Mouse (Mus musculus): ENCODE measurements around the gene Cdh20. TPM values are rescaled to one million over a fixed set of nuclear protein-coding genes. Genes with fewer than 3 reads are reported as not detected.
A peak's percentile ranks its signal among the peaks of the same experiment; 100 is the strongest.
"Not testable (repeated sequence)": the region's sequence is repeated elsewhere in the genome, so short reads cannot be mapped to it uniquely, and the experiment has no call there.

Cdh20 gene
- total and polyA plus RNA-seq, 3 experiments = 0.11 to 0.31 (median 0.14) TPM

DNA sequence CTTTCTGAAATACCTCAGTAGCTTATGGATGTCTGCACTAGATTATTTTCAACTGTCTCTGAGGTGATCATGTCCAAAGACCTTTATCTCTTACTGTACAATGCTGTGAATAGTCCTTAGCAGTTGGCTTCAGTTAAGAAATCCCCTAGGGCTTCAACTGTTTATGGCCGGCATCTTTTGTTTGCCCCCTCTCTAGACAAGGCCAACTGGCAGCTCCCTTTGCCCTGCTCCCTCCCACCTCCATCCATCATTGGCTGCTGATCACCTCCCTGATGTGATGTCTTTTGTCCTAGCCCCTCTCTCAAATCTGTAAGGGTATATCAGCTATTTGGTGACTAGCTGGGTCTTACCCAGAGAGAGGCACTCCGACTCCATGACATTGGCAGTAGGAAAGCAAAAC lies 148.2 kb downstream of the Cdh20 start:
- DNase-seq = no peak

DNA sequence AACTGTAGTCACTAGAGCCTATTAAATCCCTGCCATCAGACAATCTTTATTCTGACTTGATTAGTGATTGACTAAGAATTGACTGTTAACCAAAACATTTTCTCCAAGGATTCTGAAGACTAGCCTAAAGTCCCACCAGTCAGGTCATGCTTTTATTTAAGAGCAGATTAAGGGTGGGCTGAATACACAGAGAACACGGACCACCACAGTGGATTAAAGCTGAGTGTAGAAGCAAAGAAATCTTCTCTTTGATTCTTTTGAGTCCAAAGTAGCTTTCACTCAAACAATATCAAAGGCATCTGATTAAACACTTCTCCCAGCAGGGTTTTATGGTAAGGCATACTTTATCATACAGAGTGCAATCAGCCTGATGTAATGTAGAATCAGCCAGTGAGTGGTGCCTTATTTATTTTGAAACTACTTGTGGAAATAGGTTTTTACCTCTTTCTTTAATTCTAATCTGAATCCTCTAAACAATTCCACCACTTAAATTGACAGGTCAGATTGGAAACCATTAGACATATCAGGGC lies 149.0 kb downstream of the Cdh20 start:
- DNase-seq = no peak

DNA sequence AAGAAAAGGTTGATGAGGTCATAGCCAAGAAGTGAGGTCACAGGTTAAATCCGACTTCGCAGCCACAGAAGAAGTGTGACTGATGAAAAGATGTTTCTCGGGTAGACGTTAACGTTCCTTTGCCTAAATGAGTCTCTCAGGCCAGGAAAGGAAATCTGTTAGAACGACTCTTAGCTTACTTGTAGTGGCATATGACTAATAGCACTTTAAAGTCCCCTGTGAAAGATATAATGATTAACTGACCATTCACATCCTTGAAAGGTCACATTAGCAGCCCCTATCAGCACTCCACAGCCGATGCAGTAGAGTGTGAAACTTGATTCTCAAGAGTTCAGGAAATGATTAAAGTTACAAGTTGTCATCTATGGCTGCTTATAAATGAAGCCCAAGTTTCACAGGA lies 164.7 kb downstream of the Cdh20 start:
- DNase-seq = no peak

DNA sequence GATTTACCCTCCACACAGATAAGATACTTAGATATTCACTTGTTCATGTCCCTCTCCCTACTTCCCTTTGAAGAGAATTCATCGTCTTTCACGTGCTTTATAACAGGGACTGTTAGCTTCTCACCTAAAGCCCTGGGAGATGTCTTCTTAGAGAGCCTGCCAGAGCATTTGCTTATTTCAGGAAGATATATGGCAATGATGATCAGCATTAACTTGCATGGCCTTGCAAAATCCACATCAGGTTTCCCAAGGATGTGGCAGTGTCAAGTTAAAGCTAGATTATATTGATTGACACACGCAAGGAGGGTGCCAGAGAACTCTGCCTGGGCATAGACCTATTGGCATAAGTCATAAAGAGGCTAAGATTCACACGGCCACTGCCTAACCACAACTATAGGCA lies 168.6 kb downstream of the Cdh20 start:
- no peak for DNase-seq

DNA sequence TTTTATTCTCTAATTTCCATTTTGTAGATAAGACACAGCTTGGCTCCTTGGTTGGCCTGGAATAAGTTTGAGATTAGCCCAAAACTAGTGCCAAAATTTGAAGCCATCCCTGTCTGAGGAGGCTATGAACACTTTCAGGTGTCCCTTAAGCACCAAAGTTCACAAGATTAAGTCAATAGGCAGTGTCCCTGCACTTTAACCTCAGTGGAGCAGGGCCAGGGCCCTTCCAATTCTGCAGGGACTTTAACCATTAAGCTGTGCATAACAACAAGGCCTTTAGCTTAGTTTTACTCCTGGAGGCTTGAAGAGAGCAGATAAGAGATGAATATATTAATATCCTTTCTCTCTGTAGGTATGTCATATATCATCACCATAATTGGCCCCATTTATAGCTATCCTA lies 170.8 kb downstream of the Cdh20 start:
- DNase-seq = no peak

DNA sequence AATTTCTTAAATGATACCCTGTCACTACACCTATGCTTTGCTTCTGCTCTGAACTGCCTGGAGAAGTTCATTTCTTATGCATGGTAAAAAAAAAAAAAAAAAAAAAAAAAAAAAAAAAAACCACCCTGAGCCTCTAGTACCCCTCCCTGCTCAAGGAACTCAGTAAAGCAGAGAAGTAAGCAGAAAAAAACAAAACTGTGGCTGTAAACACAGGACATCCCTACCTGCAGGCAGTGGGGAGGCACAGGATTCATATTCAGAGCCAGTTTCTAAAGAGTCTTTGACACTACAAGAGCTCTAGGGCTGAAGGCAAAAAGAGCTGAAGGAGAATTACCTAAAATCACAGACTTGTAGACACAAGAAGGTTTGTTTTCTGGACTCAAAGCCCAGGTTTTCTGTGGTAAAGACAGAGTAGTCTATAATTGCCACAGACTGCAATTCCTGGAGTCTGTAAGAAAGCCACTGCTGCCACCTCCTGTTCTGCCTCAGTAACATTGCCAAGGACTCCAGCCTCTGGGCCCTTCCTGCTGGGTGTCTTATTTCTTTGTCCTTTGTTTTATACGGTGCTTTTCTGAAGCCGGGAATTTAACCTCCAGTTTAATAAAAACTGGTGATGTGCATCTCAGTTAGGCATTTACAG lies 176.3 kb downstream of the Cdh20 start:
- DNase-seq = peak; percentile 14

DNA sequence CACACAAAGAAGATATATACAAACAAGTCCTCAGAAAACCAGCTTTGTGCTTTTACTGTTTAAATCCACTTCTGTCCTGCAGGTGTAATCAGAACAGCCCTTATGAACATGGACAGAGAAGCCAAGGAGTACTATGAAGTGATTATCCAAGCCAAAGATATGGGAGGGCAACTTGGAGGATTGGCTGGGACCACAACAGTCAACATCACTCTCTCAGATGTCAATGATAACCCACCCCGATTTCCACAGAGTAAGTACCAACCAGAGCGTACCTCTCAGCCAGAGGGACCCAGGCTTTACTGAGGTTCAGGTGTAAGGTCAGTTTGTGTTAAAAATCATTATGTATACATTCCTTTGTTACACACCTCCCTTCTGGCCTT lies 176.8 kb downstream of the Cdh20 start:
- no peak for DNase-seq

DNA sequence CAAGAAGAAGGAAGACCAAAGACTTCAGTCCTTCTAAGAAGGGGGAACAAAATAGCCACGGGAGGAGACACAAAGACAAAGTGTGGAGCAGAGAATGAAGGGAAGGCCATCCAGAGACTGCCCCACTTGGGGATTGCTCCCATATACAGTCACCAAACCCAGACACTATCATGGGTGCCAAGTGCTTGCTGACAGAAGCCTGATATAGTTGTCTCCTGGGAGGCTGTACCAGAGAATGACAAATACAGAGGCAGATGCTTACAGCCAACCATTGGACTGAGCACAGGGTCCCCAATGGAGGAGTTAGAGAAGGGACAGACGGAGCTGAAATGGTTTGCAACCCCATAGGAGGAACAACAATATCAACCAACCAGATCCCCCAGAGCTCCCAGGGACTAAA lies 181.3 kb downstream of the Cdh20 start:
- not testable (repeated sequence) for DNase-seq

DNA sequence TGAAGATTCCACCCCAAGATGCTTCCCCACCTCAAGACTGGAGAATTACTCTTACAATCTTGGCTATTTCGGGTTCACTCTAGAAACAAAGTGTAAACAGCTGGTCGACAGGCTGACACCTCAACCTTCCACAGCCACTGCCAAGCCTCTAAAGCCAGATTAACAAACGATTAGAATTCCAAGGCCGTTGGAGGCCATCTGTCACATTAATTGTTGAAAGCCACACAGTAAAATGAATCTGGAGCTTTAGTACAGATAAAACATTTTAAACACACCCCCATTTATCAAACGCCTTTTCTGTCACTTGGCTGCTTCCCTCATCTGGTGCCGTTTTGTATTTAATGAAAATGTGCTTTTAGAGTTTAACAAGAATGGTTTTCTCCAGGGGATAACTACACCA lies 188.7 kb downstream of the Cdh20 start:
- DNase-seq = peak; percentile 29

DNA sequence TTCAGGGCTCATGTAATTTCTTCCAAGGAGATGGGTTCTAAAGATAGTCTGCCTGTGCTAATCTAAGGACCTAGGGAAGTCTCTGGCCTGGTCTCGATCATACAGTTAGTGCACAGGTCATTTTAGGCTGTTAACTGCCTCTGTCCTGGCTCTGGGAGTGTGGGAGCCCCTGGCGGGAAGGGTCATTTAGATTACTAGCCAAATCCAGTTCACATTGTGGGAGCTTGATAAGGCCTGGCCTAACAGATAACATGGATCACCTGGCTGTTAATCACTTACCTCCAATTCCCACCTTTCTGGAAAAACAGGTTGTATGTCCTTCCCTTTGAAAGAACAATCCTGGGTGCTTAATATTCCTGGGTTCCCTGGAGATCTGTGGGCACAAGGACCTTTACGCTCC lies 193.3 kb downstream of the Cdh20 start:
- DNase-seq = no peak

DNA sequence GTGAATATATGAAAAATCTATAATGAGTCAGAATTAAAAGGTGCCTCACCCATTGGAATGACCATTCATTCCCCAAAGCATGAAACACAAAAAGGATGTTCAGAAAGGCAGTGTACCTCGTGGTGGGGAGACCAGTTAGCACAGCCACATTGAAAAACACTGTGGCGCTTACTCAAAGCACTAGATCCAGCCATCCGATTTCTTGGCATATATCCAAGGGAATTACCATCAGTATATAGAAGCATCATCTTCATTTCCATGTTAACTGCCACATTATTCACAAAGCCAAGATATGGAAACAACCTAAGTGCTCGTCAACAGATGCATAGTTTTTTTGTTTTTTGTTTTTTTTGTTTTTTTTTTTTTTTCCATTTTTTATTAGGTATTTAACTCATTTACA lies 193.9 kb downstream of the Cdh20 start:
- DNase-seq = no peak

DNA sequence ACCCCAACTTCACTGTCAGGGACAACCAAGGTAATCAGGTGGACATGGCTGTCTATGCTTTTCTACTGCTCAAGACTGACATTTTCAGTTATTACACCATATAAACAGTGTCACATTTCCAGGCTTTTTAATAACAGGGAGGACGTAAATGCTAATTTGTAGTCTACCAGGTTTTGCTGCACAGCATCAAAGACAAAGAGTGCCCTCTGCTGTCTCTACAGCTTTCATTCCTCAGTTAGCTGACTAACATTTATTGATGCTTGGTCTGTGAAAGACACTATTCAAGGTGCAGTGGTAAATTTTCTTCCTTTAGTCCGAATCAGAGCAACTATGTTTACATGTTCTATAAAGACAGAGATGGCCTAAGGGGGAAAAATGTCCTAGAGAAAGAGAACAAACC lies 210.7 kb downstream of the Cdh20 start:
- no peak for DNase-seq

DNA sequence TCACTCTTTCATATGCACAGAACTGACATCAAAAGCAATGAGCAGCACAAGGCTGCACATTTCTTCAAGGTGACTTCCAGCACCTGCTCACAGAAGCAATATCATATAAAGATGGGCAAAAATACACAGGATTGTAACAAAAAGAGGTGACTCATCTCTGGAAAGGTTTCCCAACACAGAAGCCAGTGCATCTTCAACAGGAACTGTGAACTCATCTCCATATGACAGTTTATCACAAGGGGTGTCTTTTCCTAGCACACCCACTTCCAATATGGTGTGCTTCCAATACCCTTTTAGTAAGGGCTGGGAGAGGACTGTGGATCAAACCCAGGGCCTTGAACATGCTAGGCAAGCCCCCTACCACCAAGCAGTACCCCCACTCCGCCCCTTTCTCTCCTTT lies 211.9 kb downstream of the Cdh20 start:
- no peak for DNase-seq

DNA sequence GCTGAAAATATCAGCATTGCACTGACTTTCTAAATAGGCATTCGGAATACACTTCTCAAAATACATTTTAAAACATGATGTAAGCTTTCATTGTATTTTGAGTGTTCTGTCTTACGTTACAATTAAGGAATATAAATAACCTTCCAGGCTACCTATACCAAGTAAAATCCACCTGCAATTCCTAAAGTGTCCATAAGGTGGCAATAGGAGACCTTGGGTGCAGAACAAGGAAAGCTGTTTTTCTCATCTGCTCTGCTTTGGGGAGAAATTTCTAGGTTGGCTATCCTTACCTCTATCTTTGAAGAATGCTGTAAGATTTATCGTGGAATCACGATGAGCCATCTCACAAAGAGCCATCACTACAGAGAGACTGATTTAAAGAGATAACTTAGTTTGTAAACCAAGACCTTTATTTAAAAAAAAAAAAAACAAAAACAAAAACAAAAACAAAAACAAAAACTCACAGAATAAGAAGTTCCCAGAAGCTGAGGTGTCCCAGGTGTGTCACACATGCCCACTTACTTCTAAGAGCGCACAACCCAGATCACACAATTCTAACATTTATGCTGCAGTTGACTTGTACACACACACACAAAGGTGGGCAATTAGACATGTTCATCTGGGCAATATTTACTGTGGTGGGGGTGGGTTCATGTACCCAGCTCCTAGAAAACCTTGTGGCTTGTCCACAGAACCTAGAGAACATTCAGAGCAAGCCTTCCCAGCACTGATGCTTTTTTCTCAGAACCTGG lies 218.1 kb downstream of the Cdh20 start:
- no peak for DNase-seq

DNA sequence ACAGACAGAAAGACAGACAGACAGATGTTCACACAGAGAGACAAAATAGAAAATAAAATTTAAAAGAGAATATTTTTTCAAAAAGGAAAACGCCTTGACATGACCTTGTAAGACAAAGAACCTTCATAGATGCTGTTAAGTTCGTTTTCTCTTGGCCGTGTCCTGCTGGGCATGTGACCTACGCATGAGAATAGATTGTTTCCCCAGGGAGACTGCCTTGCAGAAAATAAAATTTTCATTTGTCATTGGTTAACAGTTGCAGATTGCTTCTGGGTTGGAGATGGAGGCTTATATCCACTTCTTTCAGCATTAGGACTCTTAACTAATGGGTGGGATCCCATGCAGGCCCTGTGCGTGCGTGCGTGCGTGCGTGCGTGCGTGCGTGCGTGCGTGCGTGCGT lies 219.2 kb downstream of the Cdh20 start:
- no peak for DNase-seq

DNA sequence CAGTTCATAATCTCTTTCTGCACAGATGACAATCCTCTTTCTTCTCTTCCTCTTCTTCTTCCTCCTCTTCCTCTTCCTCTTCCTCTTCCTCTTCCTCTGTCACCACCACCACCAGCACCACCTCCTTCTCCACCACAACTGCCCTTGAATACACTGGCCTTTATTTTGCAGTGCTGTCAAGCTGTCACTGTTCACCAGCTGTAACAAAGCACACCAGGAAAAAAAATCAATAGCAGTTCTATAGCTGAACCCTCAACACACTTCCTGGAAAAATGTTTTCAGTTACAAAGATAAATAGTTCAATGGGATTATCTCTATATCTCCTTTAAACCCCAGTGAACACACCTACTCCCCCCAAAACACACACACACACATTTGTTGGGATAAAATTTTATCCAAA lies 224.1 kb downstream of the Cdh20 start:
- no peak for DNase-seq

DNA sequence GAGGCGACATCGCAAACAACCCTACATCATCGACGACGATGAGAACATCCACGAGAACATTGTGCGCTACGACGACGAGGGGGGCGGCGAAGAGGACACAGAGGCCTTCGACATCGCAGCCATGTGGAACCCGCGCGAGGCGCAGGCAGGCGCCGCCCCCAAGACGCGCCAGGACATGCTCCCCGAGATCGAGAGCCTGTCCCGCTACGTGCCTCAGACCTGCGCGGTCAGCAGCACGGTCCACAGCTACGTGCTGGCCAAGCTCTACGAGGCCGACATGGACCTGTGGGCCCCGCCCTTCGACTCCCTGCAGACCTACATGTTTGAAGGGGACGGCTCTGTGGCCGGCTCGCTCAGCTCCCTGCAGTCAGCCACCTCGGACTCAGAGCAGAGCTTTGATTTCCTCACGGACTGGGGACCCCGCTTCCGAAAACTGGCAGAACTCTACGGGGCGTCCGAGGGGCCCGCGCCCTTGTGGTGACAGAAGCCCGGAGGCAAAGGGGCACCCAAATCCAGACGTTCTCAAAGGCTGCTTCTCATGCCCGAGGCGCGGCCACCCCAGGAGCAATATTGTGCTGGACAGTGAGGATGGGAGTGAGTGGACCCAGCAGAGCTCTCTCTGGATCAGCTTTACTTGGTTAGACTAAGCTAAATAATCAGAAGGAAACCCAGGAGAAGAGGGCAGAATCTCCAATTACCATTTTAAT lies 225.7 kb downstream of the Cdh20 start:
- peak; percentile 17 for DNase-seq

DNA sequence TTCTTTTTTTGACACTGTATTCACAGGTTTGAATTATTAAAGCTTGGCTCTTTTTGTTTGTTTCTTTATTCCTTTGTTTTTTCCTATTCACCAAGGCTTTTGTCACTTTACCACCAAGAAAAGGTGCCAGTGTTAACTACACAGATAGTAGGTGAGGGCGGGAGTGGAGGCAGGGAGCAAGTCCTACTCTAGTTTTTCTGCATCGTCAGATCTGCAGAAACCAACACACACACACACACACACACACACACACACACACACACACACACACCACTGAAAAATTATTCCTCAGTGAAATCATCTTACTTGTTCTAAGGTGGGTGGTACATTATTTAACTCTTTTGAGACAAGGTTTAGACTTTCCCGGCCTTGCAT lies 226.3 kb downstream of the Cdh20 start:
- no peak for DNase-seq

DNA sequence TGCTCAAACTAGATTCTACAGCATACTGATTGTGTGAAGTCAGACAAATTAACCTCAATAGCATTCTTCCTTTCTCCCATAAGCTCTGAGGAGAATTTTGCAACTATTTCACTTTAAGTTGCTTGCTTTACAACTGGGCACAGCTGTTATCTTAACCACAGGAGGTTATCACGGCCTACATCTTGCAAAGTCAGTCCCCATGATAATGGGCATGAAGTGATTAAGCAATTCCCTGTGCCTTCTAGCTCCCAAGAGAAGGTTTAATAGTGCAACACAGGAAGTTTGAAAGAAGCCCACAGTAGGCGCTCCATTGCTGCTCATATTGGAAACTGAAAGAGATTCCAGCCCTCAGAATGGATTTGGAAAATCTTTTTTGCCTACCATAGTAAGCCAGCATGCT lies 229.5 kb downstream of the Cdh20 start:
- DNase-seq = no peak

DNA sequence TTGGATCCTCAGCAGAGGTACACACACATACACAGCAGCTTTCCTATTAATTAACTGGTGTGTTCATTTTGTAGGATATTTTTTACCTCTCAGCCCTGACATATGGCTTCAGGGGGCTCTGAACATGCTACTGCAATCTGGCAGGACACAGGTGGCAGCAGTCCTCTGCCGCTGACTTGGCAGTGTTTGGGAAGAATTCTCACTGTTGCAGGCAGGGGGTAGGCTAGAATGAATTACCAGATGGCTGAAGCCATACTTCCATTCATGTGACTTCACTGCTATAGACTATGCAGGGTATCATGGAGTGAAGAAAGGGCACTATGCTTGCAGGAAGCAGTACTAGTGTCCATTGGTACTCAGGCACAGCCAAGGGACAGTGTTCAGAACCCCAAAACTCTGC lies 233.8 kb downstream of the Cdh20 start:
- no peak for DNase-seq

DNA sequence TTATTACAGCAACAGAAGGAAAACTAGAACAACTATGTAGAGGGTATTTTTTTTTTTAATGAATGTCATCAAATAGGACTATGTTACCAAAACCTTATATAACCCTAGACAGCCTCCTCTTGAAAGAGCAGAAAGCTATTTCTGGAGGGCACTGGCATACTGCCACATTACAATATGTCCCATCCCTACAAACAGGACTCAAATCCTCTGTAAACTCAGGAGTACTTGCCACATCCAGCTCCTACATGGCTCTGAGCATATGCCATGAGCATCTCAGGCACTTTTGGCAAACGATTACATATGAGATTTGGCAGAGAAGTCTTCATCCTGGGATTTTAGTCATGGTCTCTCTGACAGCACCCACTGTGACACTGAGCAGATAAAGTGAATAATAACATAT lies 235.5 kb downstream of the Cdh20 start:
- DNase-seq = no peak

DNA sequence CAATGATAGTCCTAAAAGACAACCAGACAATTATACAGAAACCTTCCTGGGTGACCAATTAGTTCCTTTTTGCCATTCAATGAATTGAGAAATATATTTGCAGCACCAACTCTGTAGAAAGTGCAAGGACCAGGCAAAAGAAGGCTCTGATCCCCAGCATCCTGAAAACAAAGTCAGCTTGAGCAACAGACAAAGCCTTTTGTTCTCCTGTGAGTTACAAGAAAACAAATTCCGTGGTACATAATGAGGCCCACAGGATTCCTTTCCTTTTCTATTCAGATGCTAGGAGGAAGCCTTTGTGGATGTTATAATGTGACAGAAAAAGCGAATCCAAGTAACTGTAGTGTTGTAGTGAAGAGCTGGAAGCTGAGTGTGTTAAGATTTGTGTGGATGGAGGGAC lies 244.3 kb downstream of the Cdh20 start:
- no peak for DNase-seq

DNA sequence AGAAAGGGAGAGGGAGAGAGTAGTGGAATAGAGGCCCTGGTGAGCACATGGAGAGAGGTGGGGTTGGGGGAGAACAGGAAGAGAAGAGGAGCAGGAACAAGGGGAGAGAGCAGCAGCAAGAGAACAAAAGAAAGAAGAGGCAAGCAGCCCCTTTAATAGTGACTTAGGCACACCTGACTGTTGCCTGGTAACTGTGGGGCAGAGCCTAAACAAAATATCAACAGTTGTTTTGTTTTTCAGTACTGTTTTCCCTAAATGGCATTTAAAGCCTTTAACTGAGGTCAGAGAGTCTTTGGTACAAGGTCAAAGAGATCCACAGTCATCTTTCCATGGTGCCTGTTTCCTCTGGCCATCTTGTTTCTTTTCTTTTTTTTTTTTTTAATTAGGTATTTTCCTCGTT lies 245.0 kb downstream of the Cdh20 start:
- no peak for DNase-seq
